Mouse (Mus musculus) kidney, postnatal 14 days (tissue): Measurements from ENCODE around the gene Ralgps1.
A peak's percentile ranks its signal among the peaks of the same experiment; 100 is the strongest.

Source experiments
- DNase-seq: peaks from one replicate; pipeline ENCODE4 v3.0.0; 2022; ENCODE audit warnings: mixed read lengths

The Ralgps1 gene

DNA sequence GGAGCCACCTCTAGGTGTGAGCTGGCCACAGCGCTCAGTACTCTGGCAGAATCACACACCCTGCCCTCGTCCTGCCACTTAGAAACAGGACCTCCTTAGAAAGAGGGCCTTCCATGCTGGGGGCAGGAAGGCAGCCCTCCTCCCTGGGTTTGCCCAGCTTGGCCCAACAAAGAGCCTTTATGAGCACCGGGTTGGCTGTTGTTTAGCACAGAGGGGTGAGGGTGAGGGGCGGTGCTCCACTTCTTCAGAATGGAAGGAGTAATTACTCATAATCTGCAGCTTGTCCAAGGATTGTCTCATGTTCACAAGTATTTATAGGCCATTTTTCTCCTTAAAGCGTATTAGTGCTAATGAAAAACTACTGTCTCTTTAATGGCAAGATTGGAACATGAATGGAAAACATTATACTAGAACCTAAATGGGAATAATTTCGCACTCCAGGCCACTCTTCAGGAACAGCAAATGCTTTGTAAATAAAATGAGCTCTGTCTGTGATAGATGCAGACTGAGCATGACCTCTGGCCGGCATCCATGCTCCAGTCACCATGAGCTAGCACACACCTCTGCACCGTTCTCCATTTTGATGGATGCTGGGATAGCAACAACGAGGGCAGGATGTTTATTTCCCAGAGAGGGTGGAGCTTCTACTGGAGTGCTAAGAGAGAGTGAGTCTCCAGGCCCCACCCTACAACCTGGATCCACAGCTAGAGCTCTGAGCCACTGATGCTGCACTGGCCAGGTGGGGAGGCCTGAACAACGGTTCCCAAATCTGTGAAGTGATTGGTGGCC lies 200.3 kb downstream of the Ralgps1 start:
- no peak for DNase-seq

DNA sequence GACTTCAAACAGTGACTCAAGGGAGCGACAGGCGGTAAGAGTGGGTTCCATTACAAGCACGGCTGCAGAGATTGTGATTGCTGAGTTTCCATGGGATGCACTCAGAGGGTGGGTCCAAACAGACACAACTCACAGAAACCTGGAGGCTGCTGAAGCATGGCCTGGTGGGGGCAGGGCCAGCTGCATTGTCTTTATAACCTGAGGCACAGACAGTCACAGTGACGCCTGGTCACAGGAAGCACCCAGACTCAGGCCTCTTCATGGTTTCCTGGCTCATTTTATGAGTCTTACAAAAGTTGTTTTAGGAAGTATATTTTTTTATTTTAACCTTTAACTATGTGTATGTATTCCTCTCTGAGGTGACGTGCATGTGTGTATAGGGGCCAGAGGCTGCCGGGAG lies 201.8 kb downstream of the Ralgps1 start:
- DNase-seq, result no peak

DNA sequence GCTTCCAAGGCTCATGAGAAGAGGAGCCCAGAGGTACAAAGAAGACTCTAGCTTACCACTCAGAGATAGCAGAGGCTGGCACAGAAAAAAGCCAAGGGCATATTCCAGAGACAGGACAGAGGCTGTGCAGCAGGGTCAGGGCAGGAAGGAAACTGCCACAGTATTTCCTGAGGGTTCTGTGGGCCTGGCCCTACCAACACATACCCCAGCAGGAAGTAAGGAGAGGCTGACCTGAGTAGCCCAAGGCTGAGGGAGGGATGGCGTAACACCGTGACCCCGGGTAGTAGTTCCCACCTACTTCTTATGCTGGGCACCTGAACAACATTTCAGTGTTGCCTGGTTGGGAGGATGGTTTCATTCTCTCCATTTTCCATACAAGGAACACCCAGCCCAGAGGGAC lies 204.2 kb downstream of the Ralgps1 start:
- no peak for DNase-seq

- peak; percentile 89 for DNase-seq
These were observed 205.4 kb downstream of the Ralgps1 start for GRCm38 (mm10) chr2:33165710-33166374.

DNA sequence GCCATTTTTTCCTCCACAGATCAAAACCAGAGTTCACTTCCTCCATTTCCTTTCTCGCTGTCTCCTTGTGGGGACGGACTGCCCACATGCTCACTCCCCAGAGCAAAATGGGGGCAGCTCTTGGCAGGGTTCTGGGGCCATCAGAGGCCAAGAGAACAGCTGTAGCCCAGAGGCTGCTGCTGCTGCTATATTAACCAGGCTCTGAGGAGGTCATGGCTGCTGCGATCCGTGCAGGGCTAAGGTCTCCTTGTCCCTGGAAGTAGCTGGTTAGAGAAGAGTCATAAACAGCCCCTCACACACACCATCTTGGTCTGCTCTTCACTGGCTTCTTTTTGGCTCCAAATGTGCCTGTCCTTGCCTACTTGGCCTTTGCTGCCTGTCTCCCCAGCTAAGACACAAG lies 206.1 kb downstream of the Ralgps1 start:
- DNase-seq, result peak; percentile 69

DNA sequence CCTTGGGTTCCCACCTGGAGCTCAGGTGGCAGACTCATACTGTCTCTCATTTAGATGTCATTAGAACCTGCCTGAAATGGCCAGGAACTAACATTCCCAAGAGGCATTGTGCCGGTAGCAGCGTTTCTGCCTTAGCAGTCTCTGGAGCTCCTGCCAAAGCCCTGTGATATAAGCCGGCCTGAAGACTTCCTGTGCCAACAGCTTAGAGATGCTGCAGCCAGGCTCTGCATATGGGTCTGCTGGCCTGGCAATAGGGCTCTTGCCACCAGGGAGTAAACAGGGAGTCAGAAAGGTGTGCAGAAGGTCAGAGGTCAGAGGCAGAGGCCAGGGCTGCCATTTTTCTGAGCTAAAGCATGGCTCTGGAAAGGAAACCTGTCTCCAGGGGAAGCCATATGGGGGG lies 206.6 kb downstream of the Ralgps1 start:
- peak; percentile 38 for DNase-seq

- no peak for DNase-seq
These were observed 209.2 kb downstream of the Ralgps1 start for GRCm38 (mm10) chr2:33162126-33162525.

DNA sequence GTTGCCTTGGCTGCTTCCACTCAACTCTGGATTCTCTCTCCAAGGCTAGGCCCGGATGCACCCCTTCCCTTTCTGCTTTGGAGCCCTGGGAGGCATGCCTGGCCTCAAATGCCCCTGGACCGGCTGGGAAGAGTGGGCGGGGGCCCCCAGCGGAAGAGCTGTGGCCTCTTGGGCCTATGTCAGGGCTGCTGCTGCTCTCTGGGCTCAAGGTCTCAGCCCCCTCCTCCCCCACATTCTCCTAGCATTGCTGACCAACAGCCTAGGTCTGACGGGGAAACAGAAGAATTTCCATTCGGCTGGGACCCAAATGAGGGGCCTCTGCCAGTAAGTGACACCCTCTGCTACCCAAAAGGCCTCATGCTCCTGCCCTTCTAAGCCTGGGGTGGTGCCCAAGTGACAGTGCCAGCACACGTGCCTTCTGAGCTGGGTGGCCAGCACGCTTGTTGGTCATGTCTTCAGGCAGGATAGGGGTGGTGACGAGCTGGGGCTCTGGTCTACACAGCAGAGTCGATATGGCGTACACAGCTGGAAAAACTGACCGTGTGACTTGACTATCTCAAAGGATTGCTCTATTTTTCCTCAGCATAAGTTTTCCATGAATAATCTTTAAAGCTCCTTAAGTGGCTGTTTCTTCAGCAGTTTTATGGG lies 210.8 kb downstream of the Ralgps1 start:
- DNase-seq, result peak; percentile 80

DNA sequence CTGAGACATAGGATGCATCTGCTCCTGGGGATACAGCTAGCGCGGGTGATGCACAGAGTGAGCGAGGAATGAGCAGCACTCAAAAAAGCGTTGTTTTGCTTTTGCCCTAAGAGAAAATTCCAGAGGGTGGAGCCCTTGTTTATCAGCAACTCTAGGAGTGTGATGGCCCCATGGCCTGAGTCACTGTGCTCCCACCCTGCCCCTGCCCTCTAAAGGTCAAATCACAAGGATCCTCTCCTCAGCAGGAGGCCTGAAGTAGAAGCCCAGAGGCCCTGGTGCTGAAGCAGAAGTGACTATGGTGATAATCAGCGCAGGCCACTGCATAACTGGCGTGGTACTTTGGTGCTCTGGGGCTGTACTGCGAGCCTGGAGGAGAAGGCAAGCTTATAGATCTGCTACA lies 211.7 kb downstream of the Ralgps1 start:
- DNase-seq, result no peak

- DNase-seq, result no peak
These were observed 212.4 kb downstream of the Ralgps1 start for GRCm38 (mm10) chr2:33158895-33159294.

- peak; percentile 64 for DNase-seq
These were observed 215.0 kb downstream of the Ralgps1 start for GRCm38 (mm10) chr2:33156283-33156781.

GRCm38 (mm10) chr2:33154751-33155372 lies 216.4 kb downstream of the Ralgps1 start:
- peak; percentile 85 for DNase-seq

DNA sequence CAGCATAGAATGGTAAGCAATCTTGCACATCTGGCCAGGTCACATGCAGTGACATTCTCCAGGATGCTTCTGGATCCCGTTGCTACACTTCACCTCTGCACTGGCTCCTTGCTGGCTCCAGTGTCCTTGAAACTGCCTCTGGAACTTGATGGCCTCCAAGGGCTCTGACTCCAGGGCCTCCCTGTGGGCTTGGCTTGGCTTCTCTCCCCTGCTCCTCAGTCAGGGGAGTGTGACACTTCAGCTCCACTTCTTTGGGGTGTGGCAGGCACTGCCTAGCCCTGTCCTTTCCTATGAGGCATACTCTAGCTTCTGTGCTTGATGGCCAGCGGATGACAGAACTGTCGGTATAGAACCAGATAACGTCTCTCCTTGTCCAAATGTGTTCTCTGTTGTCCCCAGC lies 224.3 kb downstream of the Ralgps1 start:
- DNase-seq, result no peak

DNA sequence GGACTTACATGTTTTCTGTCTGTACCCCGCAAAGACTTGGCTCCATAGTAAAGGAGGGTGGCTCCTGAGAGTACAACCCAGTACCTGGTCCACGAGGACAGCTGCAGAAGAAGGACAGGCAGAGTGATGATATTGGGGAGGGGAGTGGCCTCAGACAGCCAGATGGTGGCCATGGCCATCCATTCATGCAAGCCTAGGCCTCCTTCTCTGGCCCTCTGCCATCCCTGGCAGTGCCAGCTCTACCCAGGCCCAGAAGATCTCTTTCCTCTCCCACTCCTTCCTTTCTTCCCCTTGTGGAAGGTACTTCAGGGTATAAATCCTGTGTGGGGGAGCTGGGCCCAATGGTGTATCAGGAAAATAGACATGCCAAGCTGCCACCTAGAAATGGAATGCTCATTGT lies 228.0 kb downstream of the Ralgps1 start:
- DNase-seq, result no peak

GRCm38 (mm10) chr2:33138491-33138890 lies 232.8 kb downstream of the Ralgps1 start:
- DNase-seq, result no peak

DNA sequence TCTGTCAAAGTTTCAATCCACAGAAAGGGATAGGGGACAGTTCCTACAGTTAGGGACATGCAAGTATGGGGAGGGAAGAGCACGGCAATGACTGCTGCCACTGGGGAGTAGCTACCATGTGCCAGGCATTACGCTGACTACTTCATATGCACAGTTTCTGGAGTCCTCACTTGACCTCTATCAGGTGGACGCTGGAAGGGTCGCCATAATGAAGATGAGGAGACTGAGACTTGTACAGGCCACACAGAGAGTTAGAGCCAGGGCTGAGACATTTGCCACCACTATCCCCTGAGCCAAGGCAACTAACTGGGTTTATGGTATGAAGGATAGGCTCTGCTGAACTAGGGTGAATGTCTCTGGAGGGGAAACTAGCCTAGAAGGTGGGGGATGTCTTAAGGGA lies 233.6 kb downstream of the Ralgps1 start:
- DNase-seq, result no peak

GRCm38 (mm10) chr2:33137244-33137643 lies 234.0 kb downstream of the Ralgps1 start:
- DNase-seq, result no peak

- DNase-seq, result no peak
These were observed 234.9 kb downstream of the Ralgps1 start for GRCm38 (mm10) chr2:33136366-33136765.

DNA sequence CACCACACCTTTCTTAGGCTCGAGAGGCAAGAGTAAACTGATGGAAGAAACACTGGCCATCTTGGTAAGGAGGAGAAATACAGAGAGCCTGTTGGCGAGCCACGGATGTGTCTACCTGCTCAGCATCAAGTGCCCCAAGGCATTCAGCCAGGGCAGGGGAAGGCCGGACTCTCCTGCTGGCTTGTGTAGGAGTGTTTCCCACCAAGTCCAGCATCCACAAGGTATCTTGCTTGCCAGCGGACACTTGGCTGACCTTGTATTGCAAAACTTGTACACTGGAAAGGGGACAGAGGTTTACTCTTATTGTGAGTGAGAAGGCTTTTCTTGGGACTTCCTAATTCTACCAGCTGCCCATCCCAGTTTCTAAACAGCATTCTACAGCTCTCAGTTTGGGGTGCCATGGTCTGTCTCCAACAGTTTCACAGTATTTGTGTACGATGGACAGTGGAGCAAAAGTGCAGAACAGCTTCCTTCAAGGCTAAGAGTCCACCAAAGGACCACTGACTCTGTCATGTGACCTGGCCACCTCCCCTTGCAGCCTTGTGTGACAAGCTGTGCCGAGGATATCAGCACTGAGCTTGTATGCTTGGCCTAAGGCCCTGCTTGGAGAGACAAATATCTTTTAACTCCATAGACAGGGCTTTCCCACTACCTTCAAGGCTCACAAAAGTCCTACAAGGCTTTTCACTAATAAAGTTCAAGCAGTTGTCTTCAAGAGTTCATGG lies 236.4 kb downstream of the Ralgps1 start:
- DNase-seq, result no peak

DNA sequence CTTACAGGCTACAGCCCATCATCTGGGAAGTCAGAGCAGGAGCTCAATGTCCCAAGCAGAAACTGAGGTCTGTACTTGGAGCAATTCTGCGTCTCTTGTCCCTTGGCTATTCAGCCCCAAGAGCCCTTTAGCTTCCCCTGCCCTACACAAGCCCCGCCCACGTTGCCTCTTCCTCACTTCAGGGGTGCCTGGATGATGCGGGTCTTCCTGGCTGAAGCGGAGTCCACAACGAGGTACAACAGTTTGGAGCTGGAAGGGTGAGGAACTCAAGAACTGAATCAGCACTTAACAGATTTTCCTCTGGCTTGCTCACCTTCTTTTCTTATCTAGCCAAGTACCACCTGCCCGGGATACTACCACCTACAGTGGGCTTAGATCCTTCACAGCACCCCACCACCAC lies 239.0 kb downstream of the Ralgps1 start:
- DNase-seq, result no peak

- DNase-seq, result peak; percentile 73
These were observed 239.7 kb downstream of the Ralgps1 start, which contains the start of gene Garnl3 for GRCm38 (mm10) chr2:33131500-33132092. Garnl3 (minus strand) TSS chr2:33131654.
